Mouse (Mus musculus) frontal cortex, postnatal 25 days (tissue): ENCODE measurements around the gene Col24a1.

Experiments used
- DNase-seq, 2 experiments: peaks; one replicate each; pipeline ENCODE4 v3.0.0; 2022; ENCODE audit warnings: low spot score in 2 of 2

Col24a1 gene

DNA sequence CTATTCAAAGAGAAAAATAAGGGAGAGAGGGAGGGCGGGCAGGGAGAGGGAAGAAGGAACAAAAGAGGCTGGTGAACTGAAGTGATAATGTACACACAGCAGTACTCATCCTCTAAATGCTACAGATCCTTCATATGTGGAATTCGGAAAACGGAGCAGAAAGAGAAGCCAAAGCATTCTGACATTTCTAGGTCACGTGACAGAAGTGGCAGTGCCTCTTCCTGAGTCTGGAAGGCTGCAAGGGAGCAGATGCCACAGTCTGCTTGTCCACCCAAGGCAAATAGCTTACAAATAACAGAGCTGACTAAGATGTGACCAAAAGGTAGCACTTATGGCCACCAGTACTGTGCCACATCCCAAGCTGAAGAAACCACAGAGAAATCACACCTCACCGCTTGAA is 164.8 kb downstream of the Col24a1 start:
- no peak for DNase-seq

- DNase-seq, result no peak
These were observed 170.1 kb downstream of the Col24a1 start for GRCm38 (mm10) chr3:145462351-145462750.

DNA sequence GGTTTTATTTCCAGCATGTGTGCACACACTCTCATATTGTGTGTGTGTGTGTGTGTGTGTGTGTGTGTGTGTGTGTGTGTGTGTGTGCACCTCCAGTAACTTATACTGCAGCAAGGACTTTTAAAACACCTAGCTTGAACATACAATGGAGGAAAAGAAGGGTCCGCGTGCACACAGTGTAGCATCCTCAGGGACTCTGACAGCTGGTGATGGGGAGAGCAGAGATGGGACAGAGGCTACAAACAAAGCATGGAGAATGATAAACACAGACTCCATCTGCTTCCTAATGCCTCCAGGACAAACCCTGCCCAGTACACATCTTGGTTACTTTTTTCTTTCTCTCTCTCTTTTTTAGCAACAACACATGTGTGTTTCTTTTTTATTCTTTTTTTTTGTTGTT is 171.5 kb downstream of the Col24a1 start:
- no peak for DNase-seq

- DNase-seq, result no peak
These were observed 178.8 kb downstream of the Col24a1 start for GRCm38 (mm10) chr3:145471094-145471493.

- DNase-seq, result no peak
These were observed 181.9 kb downstream of the Col24a1 start for GRCm38 (mm10) chr3:145474163-145474562.

DNA sequence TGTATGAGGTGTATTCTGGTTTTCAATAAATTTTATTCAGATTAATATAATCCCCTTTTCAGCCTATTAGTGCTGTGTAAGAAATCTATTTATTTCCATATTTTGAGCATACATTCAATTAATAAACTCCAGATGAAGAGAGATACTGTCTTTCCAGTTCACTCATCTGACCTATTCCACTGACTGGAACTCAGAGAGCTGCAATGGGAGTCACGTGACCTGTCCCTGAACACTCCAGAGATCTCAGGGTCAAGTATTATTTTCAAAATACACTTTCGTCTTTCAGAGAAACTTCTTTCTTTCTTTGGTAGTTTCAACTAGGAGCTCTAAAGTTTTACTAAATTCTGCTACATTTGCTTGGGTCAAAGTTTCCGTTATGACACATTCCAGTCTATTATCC is 184.4 kb downstream of the Col24a1 start:
- no peak for DNase-seq

DNA sequence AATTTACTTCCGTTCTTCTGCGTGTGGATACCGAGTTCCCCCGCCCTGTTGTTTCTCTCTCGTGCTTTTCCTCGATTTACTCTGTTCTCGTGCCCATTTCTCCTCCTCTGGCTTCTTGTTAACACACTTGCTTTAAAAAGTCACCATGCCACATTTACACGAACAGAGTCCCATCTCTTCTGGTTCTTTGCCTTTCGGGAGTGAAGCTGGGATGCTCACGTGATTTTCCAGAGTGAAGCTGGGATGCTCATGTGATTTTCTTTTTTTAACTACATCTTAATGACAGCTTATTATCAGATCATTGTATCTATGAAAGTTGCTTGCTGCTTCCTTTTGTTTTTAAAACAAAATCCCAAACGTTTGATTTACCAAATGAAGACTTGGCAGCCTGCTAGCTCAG is 184.8 kb downstream of the Col24a1 start:
- no peak for DNase-seq

- no peak for DNase-seq
These were observed 186.2 kb downstream of the Col24a1 start for GRCm38 (mm10) chr3:145478446-145478845.

DNA sequence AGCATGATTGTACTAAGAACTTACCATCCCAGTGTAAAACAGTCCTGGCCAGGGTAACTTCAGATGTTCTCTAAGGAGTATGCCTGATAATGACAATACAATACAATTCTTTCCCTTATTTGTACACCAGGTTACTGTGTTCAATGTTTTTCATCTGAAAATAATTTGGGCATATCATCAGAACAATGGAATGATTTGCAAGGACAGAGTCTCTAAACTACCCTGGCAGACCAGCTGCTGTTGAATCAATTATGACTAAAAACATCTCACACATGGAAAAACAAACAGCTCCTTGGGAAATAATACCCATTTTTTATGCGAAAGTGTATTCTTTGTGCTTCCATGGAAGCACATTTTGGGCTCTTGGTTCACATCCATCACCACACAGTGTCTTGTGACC is 198.0 kb downstream of the Col24a1 start:
- no peak for DNase-seq

DNA sequence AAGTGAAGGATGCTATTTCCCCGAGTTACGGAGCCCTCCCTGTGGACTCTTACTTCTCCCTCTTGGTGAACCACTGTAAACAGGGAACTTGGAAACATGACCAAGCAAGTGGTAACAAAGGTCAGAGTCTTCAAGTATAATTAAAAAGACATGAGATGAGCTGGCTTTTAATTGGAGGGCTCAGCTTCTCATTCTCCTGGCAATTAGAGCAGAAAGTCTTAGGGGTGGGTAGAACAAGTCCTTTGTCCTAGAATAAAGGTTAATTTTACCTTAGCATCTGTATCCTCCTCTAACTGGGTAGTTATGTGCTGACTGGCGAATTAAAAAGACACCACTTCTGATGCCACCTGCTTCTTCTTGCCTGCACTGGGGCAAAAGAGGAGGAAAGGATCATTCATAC is 199.1 kb downstream of the Col24a1 start:
- DNase-seq, result no peak

DNA sequence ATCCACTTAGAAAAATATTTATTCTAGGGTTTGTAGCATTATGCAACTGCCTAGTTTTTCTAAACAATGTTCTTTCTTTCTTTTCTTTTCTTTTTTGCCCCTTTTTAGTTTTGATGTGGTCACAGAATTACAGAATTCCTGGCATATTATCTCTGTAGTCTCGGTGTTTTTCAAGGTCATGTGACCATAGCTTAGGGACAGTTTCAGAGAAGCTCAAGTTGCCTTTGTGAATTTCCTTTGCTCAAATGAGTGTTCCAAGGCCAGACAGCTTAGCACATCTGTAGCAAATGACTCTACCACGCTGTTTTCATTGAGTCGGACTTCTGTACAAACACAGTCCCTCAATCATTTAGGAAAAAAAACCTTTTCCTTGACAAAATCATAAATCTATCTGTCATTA is 205.9 kb downstream of the Col24a1 start:
- no peak for DNase-seq

DNA sequence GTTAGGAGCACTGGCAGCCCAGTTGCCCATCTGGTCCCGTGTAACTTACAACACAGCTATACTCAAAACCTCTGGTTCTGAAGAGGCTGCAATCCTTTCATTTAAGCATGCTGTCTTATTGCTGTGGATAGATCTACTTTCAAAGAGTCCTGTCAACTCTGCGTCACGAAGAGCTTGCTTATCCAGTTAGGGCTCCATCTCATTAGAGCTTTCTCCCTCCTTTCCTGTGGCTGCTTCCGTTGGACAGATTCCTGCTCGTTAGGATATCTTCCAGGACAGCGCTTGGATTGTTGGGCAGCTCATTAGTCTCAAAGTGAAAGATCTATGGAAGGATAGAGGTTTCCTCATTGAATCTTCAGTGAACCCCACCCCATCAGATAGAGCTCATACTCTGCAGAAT is 206.6 kb downstream of the Col24a1 start:
- no peak for DNase-seq

- DNase-seq, result no peak
These were observed 212.6 kb downstream of the Col24a1 start for GRCm38 (mm10) chr3:145504830-145505229.

GRCm38 (mm10) chr3:145508550-145508949 is 216.3 kb downstream of the Col24a1 start:
- no peak for DNase-seq

DNA sequence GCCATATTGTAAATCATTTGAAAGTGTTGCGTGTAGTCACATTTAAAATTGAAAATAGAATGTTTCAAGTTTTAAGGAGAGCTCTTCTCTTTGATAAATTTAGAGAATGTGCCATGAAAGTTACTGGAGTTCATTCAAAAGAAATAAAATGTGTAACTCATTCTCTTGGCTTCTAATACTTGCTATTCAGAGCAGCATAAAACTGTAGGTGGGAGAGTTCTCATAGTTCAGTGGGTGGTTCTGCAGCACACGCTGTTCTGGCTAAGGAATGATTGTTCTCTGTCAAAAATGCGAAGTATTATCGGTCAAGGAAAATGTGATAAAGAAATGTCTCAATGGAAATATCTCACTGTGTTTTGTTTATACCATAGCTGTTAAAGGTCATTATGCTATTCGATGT is 221.9 kb downstream of the Col24a1 start:
- no peak for DNase-seq

GRCm38 (mm10) chr3:145521528-145522080 is 229.3 kb downstream of the Col24a1 start:
- no peak for DNase-seq

GRCm38 (mm10) chr3:145522311-145522710 is 230.0 kb downstream of the Col24a1 start:
- no peak for DNase-seq

GRCm38 (mm10) chr3:145525266-145525665 is 233.0 kb downstream of the Col24a1 start:
- no peak for DNase-seq

- no peak for DNase-seq
These were observed 245.6 kb downstream of the Col24a1 start for GRCm38 (mm10) chr3:145537870-145538269.

GRCm38 (mm10) chr3:145548441-145549415 is 256.5 kb downstream of the Col24a1 start:
- no peak for DNase-seq

DNA sequence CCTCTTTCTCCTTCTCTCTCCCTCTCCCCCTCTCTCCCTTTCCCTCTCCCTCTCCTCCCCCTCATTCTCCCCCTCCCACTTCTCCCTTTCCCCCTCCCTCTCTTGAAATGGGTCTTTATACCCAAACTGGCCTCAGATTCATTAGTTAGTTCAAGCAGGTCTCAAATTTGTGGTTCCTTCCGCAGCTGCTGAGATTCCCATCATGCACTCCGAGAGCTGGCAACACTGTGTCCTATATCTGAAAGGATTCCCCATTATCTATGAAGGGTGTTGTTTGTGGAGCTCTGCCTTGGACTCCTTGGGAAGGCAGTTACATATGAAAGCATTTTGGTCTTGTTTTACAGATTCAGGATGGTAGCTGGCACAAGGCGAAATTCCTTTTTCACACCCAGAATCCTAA is 257.9 kb downstream of the Col24a1 start:
- DNase-seq, result no peak

- no peak for DNase-seq
These were observed 262.1 kb downstream of the Col24a1 start for GRCm38 (mm10) chr3:145554388-145554787.

DNA sequence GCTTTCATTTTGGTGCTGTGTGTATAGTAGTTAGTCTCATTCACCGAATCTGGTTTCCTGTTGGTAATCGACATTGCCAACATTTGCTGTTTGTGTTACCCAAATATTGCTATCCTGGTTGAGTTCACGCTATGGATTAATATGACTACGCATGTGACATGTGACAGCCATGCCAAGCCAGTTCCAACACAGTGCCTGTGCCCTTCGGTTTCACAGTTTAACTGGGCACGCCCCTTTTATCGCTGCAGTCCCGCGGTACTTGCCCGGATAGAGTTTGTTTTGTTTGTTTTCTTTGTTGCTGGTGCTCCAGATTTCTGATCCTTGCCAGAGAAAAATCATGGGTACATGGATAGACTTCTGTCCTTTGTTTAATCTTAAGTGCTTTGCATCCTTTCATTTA is 263.9 kb downstream of the Col24a1 start:
- no peak for DNase-seq
